Mouse (Mus musculus): ENCODE measurements around the gene Mgat4a.

DNA sequence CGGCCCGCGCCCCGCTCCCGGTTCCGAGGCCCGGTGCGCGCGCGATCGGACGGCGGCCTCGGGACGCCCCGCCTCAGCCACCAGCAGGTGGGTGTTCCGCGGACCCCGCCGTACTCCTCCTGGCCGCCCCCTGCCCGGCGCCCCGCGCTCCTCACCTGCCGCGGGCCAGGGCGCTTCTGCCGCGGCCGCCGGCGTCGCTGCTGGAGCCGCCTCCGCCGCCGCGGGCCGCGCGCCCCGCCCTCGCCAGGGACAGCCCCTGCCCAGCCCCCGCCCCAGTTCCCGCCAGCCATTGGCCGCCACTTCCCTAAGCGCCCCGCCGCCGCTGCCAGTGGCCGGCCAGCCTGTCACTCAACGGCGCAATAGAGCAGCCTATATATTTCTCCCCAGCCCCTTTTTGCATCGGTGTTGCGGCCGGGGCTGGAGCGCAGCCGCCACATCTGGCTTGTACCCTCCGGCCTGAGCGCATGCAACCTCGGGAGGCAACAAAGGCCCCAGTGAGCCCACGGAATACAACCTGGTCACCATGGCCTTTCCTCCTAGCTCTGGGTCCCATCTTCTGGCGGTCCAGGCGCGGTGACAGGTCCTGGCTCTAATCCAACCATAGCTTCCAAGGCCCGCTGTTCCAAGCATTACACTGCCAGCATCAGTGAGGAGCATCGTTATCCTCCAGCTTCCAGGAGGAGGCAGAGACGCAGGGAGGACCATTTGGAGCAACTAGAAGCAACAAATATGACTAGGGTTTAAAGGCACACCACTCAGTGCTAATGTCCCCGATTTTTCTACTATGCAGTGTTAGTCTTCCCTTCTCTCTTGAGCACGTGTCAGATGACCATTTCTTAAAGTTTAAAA lies at the start of gene Mgat4a:
- TF ChIP-seq CTCF (IDR thresholded peaks at IDR 0.05; ENCODE audit: low read depth, low read length) (no peak), TAL1 (conservative IDR thresholded peaks at IDR 0.05; ENCODE audit: low read depth, low read length) (no peak), GATA1 (IDR thresholded peaks at IDR 0.05; ENCODE audit: borderline replicate concordance, low read length) (no peak), GATA2 (IDR thresholded peaks at IDR 0.05; ENCODE audit: borderline replicate concordance, low read depth, low read length) (no peak)

Data from G1E (cell line).